Mouse (Mus musculus): ENCODE results near the gene Serpina3j.

DNA sequence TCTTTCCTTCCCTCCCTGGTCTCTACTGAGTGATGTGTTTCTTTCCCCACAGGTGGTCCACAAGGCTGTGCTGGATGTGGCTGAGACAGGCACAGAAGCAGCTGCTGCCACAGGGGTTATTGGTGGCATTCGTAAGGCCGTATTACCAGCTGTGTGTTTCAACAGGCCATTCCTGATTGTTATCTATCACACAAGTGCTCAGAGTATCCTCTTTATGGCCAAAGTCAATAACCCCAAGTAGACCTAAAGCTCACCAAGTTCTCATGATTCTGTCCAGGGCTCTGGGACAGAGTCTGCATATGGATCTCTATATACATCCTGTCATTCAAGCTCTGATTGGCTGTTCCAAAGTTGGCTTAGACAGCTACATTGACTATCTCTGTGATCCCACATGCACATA is 30.8 kb downstream of the Serpina3j start:
- TF ChIP-seq CTCF (IDR thresholded peaks at IDR 0.05; ENCODE audit: borderline replicate concordance, extremely low read depth, insufficient read depth, insufficient read length) (no peak), POLR2A (IDR thresholded peaks at IDR 0.05; ENCODE audit: borderline replicate concordance, extremely low read depth, insufficient read depth, insufficient read length, poor library complexity, severe bottlenecking) (no peak)
